Mouse (Mus musculus): ENCODE results near the gene Caprin2. TPM values are rescaled to one million over a fixed set of nuclear protein-coding genes. Genes with fewer than 3 reads are reported as not detected.

The Caprin2 gene
- polyA plus RNA-seq, 1 experiment from 2014 or later, result 11.2 TPM

DNA sequence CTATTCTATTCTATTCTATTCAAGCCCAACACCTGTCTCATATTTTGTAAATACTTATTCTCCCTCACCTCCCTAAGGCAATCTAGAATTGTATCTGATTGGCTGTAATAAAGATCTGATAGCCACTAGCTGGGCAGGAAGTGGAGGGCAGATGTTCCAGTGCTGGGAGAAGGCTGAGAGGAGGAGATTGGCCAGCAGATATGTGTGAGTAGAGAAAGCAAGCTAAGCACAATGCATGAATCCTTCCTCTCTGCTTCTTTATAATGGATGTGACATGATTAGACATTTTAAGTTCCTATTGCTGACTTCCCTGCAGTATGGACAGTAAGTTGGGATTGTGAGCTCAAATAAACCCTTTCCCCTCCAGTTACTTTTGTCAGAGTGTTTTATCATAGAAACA is 57.6 kb downstream of the Caprin2 start:
- no peaks in the 10 kb centered on the region for H3K27me3 ChIP-seq (ENCODE audit: insufficient read depth, low read length)
- H3K4me1 ChIP-seq (ENCODE audit: insufficient read depth), result no peaks in the 10 kb centered on the region
- ATAC-seq (ENCODE audit: insufficient read depth) (no peak), DNase-seq (no peak)
- H3K9me3 ChIP-seq (ENCODE audit: low read depth, low read length), result no peaks in the 10 kb centered on the region
- no peak overlapping the region for H3K4me2 ChIP-seq
- no peak for TF ChIP-seq CTCF (IDR thresholded peaks at IDR 0.05; ENCODE audit: low read depth)
- no peaks in the 10 kb centered on the region for H3K36me3 ChIP-seq (ENCODE audit: insufficient read depth)
- H3K4me3 ChIP-seq (ENCODE audit: low read depth, low read length), result no peak overlapping the region
- no peak overlapping the region for H3K27ac ChIP-seq (ENCODE audit: low read depth)
- H3K9ac ChIP-seq, result no peak overlapping the region

DNA sequence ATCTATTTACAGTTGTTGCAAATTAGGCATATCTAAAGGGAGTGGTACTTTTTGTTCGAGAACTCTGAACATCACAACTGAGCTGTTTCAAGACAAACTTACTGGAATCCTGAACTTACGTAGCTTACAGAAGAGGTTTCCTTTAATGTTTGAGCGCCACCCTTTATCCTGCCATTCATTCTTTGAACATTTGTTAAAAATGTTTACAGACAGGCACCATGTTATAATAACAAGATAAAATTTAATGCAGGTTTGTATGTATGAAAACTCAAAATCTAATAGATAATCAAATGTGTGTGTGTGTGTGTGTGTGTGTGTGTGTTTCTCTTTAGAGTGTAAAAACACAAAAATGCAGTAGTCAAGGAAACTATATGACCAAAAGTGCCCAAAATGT is 64.3 kb downstream of the Caprin2 start:
- Histone ChIP-seq H3K27ac (ENCODE audit: low read depth) (no peak overlapping the region), H3K27me3 (ENCODE audit: insufficient read depth, low read length) (no peaks in the 10 kb centered on the region), H3K36me3 (ENCODE audit: insufficient read depth) (no peaks in the 10 kb centered on the region), H3K9me3 (ENCODE audit: low read depth, low read length) (no peaks in the 10 kb centered on the region), H3K4me3 (ENCODE audit: low read depth, low read length) (peak overlapping the region; percentile 80), H3K4me2 (peak overlapping the region; percentile 78), H3K9ac (peak overlapping the region; percentile 72), H3K4me1 (ENCODE audit: insufficient read depth) (peaks cover 4% of the 10 kb centered on the region; the same call in 1 of the 2 replicates)
- ATAC-seq (ENCODE audit: insufficient read depth) (peak; percentile 2; the same call in 1 of the 2 replicates), DNase-seq (no peak)
- no peak for TF ChIP-seq CTCF (IDR thresholded peaks at IDR 0.05; ENCODE audit: low read depth)
- WGBS, result 19% methylated on average over 3 of the region's 3 CpGs

- no peak; the same call in 1 of the 2 replicates for TF ChIP-seq CTCF (IDR thresholded peaks at IDR 0.05; ENCODE audit: low read depth)
- DNase-seq, result peak; percentile 97
- peaks cover 4% of the 10 kb centered on the region; the same call in 1 of the 2 replicates for H3K4me1 ChIP-seq (ENCODE audit: insufficient read depth)
- peak within 1 kb of the TSS; percentile 72 for H3K9ac ChIP-seq
- WGBS, result under 1% methylated on average over 47 of the region's 47 CpGs
- peak within 1 kb of the TSS; percentile 73 for H3K27ac ChIP-seq (ENCODE audit: low read depth)
- no peaks in the 10 kb centered on the region for H3K36me3 ChIP-seq (ENCODE audit: insufficient read depth)
- H3K27me3 ChIP-seq (ENCODE audit: insufficient read depth, low read length), result no peaks in the 10 kb centered on the region
- ATAC-seq (ENCODE audit: insufficient read depth), result peak; percentile 99
- peak within 1 kb of the TSS; percentile 80 for H3K4me3 ChIP-seq (ENCODE audit: low read depth, low read length)
- peak within 1 kb of the TSS; percentile 78 for H3K4me2 ChIP-seq
- no peaks in the 10 kb centered on the region for H3K9me3 ChIP-seq (ENCODE audit: low read depth, low read length)
Observed at GRCm38 (mm10) chr6:148830748-148831727, 65.0 kb downstream of the Caprin2 start, which contains the start of gene Ipo8. Gene Ipo8, minus strand, starts transcription at chr6:148831467.

DNA sequence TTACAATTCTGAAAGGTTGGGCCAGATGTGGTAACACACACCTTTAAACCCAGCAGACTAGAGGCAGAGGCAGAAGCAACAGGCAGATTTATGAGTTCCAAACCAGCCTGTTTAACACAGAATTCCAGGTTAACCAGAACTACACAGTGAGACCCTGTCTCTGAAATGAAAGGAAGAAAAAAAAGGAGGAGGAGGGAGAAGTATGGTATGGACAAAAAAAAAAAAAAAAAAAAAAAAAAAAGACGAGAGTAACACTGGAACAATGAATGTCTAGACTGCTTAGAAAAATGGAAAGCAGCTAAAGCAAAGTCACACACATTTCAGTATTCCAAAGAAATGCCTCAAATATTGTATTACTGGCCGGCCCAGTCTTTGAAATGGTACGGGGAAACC is 65.7 kb downstream of the Caprin2 start:
- Histone ChIP-seq H3K27me3 (ENCODE audit: insufficient read depth, low read length) (no peaks in the 10 kb centered on the region), H3K4me3 (ENCODE audit: low read depth, low read length) (peak overlapping the region; percentile 80), H3K36me3 (ENCODE audit: insufficient read depth) (no peaks in the 10 kb centered on the region), H3K4me2 (peak overlapping the region; percentile 78), H3K9me3 (ENCODE audit: low read depth, low read length) (no peaks in the 10 kb centered on the region), H3K9ac (peak overlapping the region; percentile 72), H3K27ac (ENCODE audit: low read depth) (no peak overlapping the region), H3K4me1 (ENCODE audit: insufficient read depth) (peaks cover 4% of the 10 kb centered on the region; the same call in 1 of the 2 replicates)
- WGBS, result 2% methylated on average over 3 of the region's 3 CpGs
- TF ChIP-seq CTCF (IDR thresholded peaks at IDR 0.05; ENCODE audit: low read depth), result no peak
- DNase-seq (no peak), ATAC-seq (ENCODE audit: insufficient read depth) (no peak)

GRCm38 (mm10) chr6:148826119-148826518 is 69.9 kb downstream of the Caprin2 start:
- Histone ChIP-seq H3K4me2 (no peak overlapping the region), H3K9me3 (ENCODE audit: low read depth, low read length) (no peaks in the 10 kb centered on the region), H3K36me3 (ENCODE audit: insufficient read depth) (peaks cover 7% of the 10 kb centered on the region; the same call in 1 of the 2 replicates), H3K27me3 (ENCODE audit: insufficient read depth, low read length) (no peaks in the 10 kb centered on the region), H3K9ac (no peak overlapping the region), H3K4me3 (ENCODE audit: low read depth, low read length) (no peak overlapping the region), H3K4me1 (ENCODE audit: insufficient read depth) (peaks cover 4% of the 10 kb centered on the region; the same call in 1 of the 2 replicates), H3K27ac (ENCODE audit: low read depth) (no peak overlapping the region)
- WGBS, result 85% methylated on average over 4 of the region's 4 CpGs
- no peak for TF ChIP-seq CTCF (IDR thresholded peaks at IDR 0.05; ENCODE audit: low read depth)
- DNase-seq, result no peak
- no peak for ATAC-seq (ENCODE audit: insufficient read depth)

- 80% methylated on average over 4 of the region's 4 CpGs for WGBS
- Histone ChIP-seq H3K9ac (no peak overlapping the region), H3K27ac (ENCODE audit: low read depth) (no peak overlapping the region), H3K27me3 (ENCODE audit: insufficient read depth, low read length) (no peaks in the 10 kb centered on the region), H3K4me2 (no peak overlapping the region), H3K9me3 (ENCODE audit: low read depth, low read length) (no peaks in the 10 kb centered on the region), H3K4me3 (ENCODE audit: low read depth, low read length) (no peak overlapping the region), H3K4me1 (ENCODE audit: insufficient read depth) (no peaks in the 10 kb centered on the region), H3K36me3 (ENCODE audit: insufficient read depth) (peaks cover 44% of the 10 kb centered on the region)
- ATAC-seq (ENCODE audit: insufficient read depth) (peak; percentile 54), DNase-seq (peak; percentile 31)
- TF ChIP-seq CTCF (IDR thresholded peaks at IDR 0.05; ENCODE audit: low read depth), result no peak
Observed at GRCm38 (mm10) chr6:148818624-148819343, 77.3 kb downstream of the Caprin2 start.

DNA sequence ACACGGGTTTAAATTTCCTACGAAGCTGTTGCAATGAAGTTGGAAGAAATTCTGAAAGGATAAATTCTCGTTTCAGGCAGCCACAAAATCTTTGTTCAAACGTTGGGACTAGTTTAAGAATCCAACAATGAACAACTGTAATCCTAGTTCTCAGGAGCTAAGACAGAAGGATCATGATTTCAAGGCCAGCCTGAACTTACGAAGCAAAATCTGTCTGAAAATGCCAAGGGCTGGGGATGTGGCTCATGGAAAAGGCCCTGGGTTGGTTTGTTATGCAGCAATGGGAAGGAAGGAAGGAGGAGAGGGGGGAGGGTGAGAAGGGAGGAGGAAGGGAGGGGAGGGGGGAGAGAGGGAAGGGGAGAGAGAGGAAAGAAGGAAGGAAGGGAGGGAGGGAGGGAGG is 79.3 kb downstream of the Caprin2 start:
- WGBS, result 77% methylated on average over 5 of the region's 5 CpGs
- Histone ChIP-seq H3K4me3 (ENCODE audit: low read depth, low read length) (no peak overlapping the region), H3K9ac (no peak overlapping the region), H3K4me2 (no peak overlapping the region), H3K27ac (ENCODE audit: low read depth) (no peak overlapping the region), H3K36me3 (ENCODE audit: insufficient read depth) (peaks cover 52% of the 10 kb centered on the region), H3K4me1 (ENCODE audit: insufficient read depth) (no peaks in the 10 kb centered on the region), H3K9me3 (ENCODE audit: low read depth, low read length) (no peaks in the 10 kb centered on the region), H3K27me3 (ENCODE audit: insufficient read depth, low read length) (no peaks in the 10 kb centered on the region)
- ATAC-seq (ENCODE audit: insufficient read depth), result no peak
- TF ChIP-seq CTCF (IDR thresholded peaks at IDR 0.05; ENCODE audit: low read depth), result no peak
- DNase-seq, result no peak

All from lung, embryonic 14.5 days (tissue).